8 mouse cellular contexts compared by ENCODE assay signal in the genomic region with DNA sequence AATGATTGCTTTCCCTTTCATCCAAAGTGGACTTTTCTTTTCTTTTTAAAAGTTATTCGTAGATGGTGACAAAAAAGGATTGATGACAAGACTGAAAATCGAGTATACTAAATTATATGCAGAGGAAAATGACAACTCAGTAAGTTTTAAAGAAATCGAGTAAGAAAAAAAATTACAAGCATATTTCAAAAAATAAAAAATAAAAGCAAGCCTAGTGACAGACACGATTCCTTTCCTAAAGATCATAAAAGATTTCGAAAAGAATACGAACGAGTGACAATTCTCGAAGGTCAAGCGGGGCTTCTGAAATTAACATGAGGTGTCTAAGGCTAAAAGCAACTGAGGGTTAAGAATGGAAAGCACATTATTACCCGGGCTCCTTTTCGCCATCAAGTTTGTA. TPM values are rescaled to one million over a fixed set of nuclear protein-coding genes. Genes with fewer than 3 reads are reported as not detected.
DNase-seq lines count a peak whose midpoint lies in the region; ATAC-seq and TF ChIP-seq lines count a peak whose summit lies in the region.

No protein-coding gene starts in this region.

- peaks cover 5 to 21% of the 10 kb centered on the region in 2 experiments; a peak in 3 of 4 replicates for H3K4me1 ChIP-seq in heart, embryonic 14.5 days (ENCODE audit: control insufficient read depth in 2 of 2, insufficient read depth in 2 of 2, low read length in 2 of 2)
- no peaks in the 10 kb centered on the region for H3K4me1 ChIP-seq in ES-Bruce4 (ENCODE audit: control insufficient read depth, insufficient read depth, low read length)
- H3K4me1 ChIP-seq in forebrain, embryonic 16.5 days (replicated peaks; ENCODE audit: control insufficient read depth, insufficient read depth, low read length), result peaks cover 14% of the 10 kb centered on the region
- peaks cover 16% of the 10 kb centered on the region for H3K4me1 ChIP-seq in liver, postnatal 0 days (ENCODE audit: insufficient read depth)

- no peaks in the 10 kb centered on the region for H3K27me3 ChIP-seq in heart, embryonic 14.5 days (ENCODE audit: control insufficient read depth, insufficient read depth, low read length)
- no peaks in the 10 kb centered on the region for H3K27me3 ChIP-seq in ES-Bruce4 (ENCODE audit: control insufficient read depth, insufficient read depth, low read length, poor library complexity, severe bottlenecking)
- no peaks in the 10 kb centered on the region for H3K27me3 ChIP-seq in forebrain, embryonic 16.5 days (replicated peaks; ENCODE audit: control insufficient read depth, insufficient read depth, low read length)
- H3K27me3 ChIP-seq in liver, postnatal 0 days (ENCODE audit: insufficient read depth, low read length), result no peaks in the 10 kb centered on the region

- DNase-seq in heart, adult 8-10 months (ENCODE audit: low spot score), result no peak
- no peak for DNase-seq in liver, postnatal 0 days
- no peak for DNase-seq in ovary, adult 18-20 months (ENCODE audit: low spot score)
- DNase-seq in adrenal gland, adult 2 months, result no peak
- no peak for DNase-seq in adrenal gland, postnatal 4 days (ENCODE audit: low spot score in 2 of 2)

- H3K36me3 ChIP-seq in heart, embryonic 14.5 days (ENCODE audit: control insufficient read depth, insufficient read depth, low read length), result no peaks in the 10 kb centered on the region
- peaks cover 5% of the 10 kb centered on the region for H3K36me3 ChIP-seq in ES-Bruce4 (ENCODE audit: control insufficient read depth, insufficient read depth, low read length, poor library complexity, severe bottlenecking)
- no peaks in the 10 kb centered on the region for H3K36me3 ChIP-seq in forebrain, embryonic 16.5 days (ENCODE audit: control insufficient read depth, insufficient read depth)
- no peaks in the 10 kb centered on the region for H3K36me3 ChIP-seq in liver, postnatal 0 days (replicated peaks; ENCODE audit: insufficient read depth, low read length)

- H3K9ac ChIP-seq in heart, embryonic 14.5 days (ENCODE audit: low read length), result peak overlapping the region; percentile 88
- H3K9ac ChIP-seq in ES-Bruce4 (ENCODE audit: low read depth, poor library complexity, severe bottlenecking), result peak overlapping the region; percentile 94
- H3K9ac ChIP-seq in forebrain, embryonic 16.5 days (replicated peaks; ENCODE audit: low read depth, low read length), result peak overlapping the region; percentile 91
- H3K9ac ChIP-seq in liver, postnatal 0 days (replicated peaks), result peak overlapping the region; percentile 88

- H3K9me3 ChIP-seq in heart, embryonic 14.5 days (ENCODE audit: control insufficient read depth, low read length), result no peaks in the 10 kb centered on the region
- H3K9me3 ChIP-seq in ES-Bruce4 (replicated peaks; ENCODE audit: control insufficient read depth, insufficient read depth, low read length, poor library complexity, severe bottlenecking), result no peaks in the 10 kb centered on the region
- H3K9me3 ChIP-seq in forebrain, embryonic 16.5 days (ENCODE audit: control insufficient read depth, low read length), result no peaks in the 10 kb centered on the region
- H3K9me3 ChIP-seq in liver, postnatal 0 days (ENCODE audit: low read length), result no peaks in the 10 kb centered on the region

- H3K4me3 ChIP-seq in heart, embryonic 14.5 days (ENCODE audit: control insufficient read depth in 1 of 2, insufficient read depth in 1 of 2, low read depth in 1 of 2, low read length in 2 of 2), result peak overlapping the region; percentile 57 to 93
- peak overlapping the region; percentile 91 for H3K4me3 ChIP-seq in ES-Bruce4 (ENCODE audit: low read depth, low read length)
- peak overlapping the region; percentile 99 for H3K4me3 ChIP-seq in forebrain, embryonic 16.5 days (replicated peaks; ENCODE audit: low read length)
- H3K4me3 ChIP-seq in liver, postnatal 0 days (ENCODE audit: low read depth, low read length), result peak overlapping the region; percentile 83

- under 1% methylated on average over 11 of the region's 11 CpGs for WGBS in heart, embryonic 14.5 days
- 2% methylated on average over 11 of the region's 11 CpGs for WGBS in forebrain, embryonic 16.5 days
- 2% methylated on average over 11 of the region's 11 CpGs for WGBS in liver, postnatal 0 days (ENCODE audit: insufficient replicate concordance)

- TF ChIP-seq EP300 in ES-Bruce4 (IDR thresholded peaks at IDR 0.05; ENCODE audit: insufficient read depth, low read depth, low read length), result no peak
- no peak for TF ChIP-seq EP300 in liver, postnatal 0 days (IDR thresholded peaks at IDR 0.05; ENCODE audit: low read depth)

- H3K4me2 ChIP-seq in heart, embryonic 14.5 days (ENCODE audit: low read length), result peak overlapping the region; percentile 84
- H3K4me2 ChIP-seq in forebrain, embryonic 16.5 days (ENCODE audit: low read length), result peak overlapping the region; percentile 71
- peak overlapping the region; percentile 87 for H3K4me2 ChIP-seq in liver, postnatal 0 days (ENCODE audit: low read depth, low read length)

- no peak for TF ChIP-seq POLR2A in ES-Bruce4 (IDR thresholded peaks at IDR 0.05; ENCODE audit: insufficient read depth, low read length)

- H3K27ac ChIP-seq in heart, embryonic 14.5 days (replicated peaks in 1 of 2; ENCODE audit: control insufficient read depth in 1 of 2, insufficient read depth in 1 of 2, low read depth in 2 of 2, low read length in 2 of 2), result peak overlapping the region; percentile 58 to 83
- H3K27ac ChIP-seq in ES-Bruce4 (ENCODE audit: insufficient read depth, low read length), result peak overlapping the region; percentile 52; the same call in 1 of the 2 replicates
- H3K27ac ChIP-seq in forebrain, embryonic 16.5 days (ENCODE audit: low read length), result no peak overlapping the region
- H3K27ac ChIP-seq in liver, postnatal 0 days (ENCODE audit: low read depth), result peak overlapping the region; percentile 94

- no peak for TF ChIP-seq CTCF in ES-Bruce4 (IDR thresholded peaks at IDR 0.05; ENCODE audit: low read depth, low read length)
- no peak for TF ChIP-seq CTCF in liver, postnatal 0 days (IDR thresholded peaks at IDR 0.05; ENCODE audit: low read depth)

- ATAC-seq in heart, embryonic 14.5 days (ENCODE audit: insufficient number of reproducible peaks, insufficient read depth, low FRiP score, low read depth), result no peak
- no peak for ATAC-seq in forebrain, embryonic 16.5 days
- ATAC-seq in liver, postnatal 0 days, result no peak

RNA-seq across cellular contexts. Expression of a gene that starts 1.0 kb away (rescaled TPM):
- 85.4 and 91.1 TPM in 2 replicates for polyA plus RNA-seq in heart, embryonic 14.5 days (2014; fragmentation: Nextera tagmentation; extraction: Ambion mirVana)
- 10 to 100 TPM; 45.3 to 71.9 (median 57.3) TPM for total RNA-seq in heart, adult 8-10 months (2022)
- 188 and 225 TPM in 2 replicates for polyA plus RNA-seq in ES-Bruce4 (2011; ENCODE audit: insufficient read depth, insufficient read length, low read depth, missing spikeins)
- polyA plus RNA-seq in forebrain, embryonic 16.5 days (2015; fragmentation: Nextera tagmentation; extraction: Ambion mirVana), result 169 and 175 TPM in 2 replicates
- 49.4 and 56.9 TPM in 2 replicates for polyA plus RNA-seq in liver, postnatal 0 days (2015; fragmentation: Nextera tagmentation; extraction: Ambion mirVana)
- total RNA-seq in adrenal gland, adult 2 months (2021), result 100 to 1,000 TPM; 105 TPM
- polyA plus RNA-seq in adrenal gland, adult 2 months (2012; rRNA removed), result 174 and 197 TPM in 2 replicates
- 100 to 1,000 TPM; 107 to 117 TPM for total RNA-seq in adrenal gland, postnatal 4 days (2021)

RNA-seq across cellular contexts. Expression of a gene that starts 17.4 kb away (rescaled TPM):
- 3.3 and 4.3 TPM in 2 replicates for polyA plus RNA-seq in heart, embryonic 14.5 days (2014; fragmentation: Nextera tagmentation; extraction: Ambion mirVana)
- 10 to 100 TPM in 1 of 4 experiments, 1 to 10 TPM in 3; 7.1 to 11.2 (median 8.1) TPM for total RNA-seq in heart, adult 8-10 months (2022)
- polyA plus RNA-seq in ES-Bruce4 (2011; ENCODE audit: insufficient read depth, insufficient read length, low read depth, missing spikeins), result 25.5 and 25.8 TPM in 2 replicates
- polyA plus RNA-seq in forebrain, embryonic 16.5 days (2015; fragmentation: Nextera tagmentation; extraction: Ambion mirVana), result 13.0 and 14.7 TPM in 2 replicates
- 2.9 TPM in 2 replicates for polyA plus RNA-seq in liver, postnatal 0 days (2015; fragmentation: Nextera tagmentation; extraction: Ambion mirVana)
- 10 to 100 TPM; 28.5 to 29.5 TPM for total RNA-seq in adrenal gland, adult 2 months (2021)
- 75.5 and 77.8 TPM in 2 replicates for polyA plus RNA-seq in adrenal gland, adult 2 months (2012; rRNA removed)
- total RNA-seq in adrenal gland, postnatal 4 days (2021), result 10 to 100 TPM; 32.3 to 33.7 TPM

RNA-seq across cellular contexts. Expression of a gene that starts 21.2 kb away (rescaled TPM):
- 124 and 125 TPM in 2 replicates for polyA plus RNA-seq in heart, embryonic 14.5 days (2014; fragmentation: Nextera tagmentation; extraction: Ambion mirVana)
- 10 to 100 TPM; 75.9 to 87.9 (median 81.8) TPM for total RNA-seq in heart, adult 8-10 months (2022)
- polyA plus RNA-seq in ES-Bruce4 (2011; ENCODE audit: insufficient read depth, insufficient read length, low read depth, missing spikeins), result 55.4 and 68.6 TPM in 2 replicates
- polyA plus RNA-seq in forebrain, embryonic 16.5 days (2015; fragmentation: Nextera tagmentation; extraction: Ambion mirVana), result 169 and 170 TPM in 2 replicates
- 42.9 and 43.0 TPM in 2 replicates for polyA plus RNA-seq in liver, postnatal 0 days (2015; fragmentation: Nextera tagmentation; extraction: Ambion mirVana)
- total RNA-seq in adrenal gland, adult 2 months (2021), result 10 to 100 TPM; 78.2 to 84.9 TPM
- 180 and 229 TPM in 2 replicates for polyA plus RNA-seq in adrenal gland, adult 2 months (2012; rRNA removed)
- total RNA-seq in adrenal gland, postnatal 4 days (2021), result 100 to 1,000 TPM; 113 TPM

RNA-seq across cellular contexts. Expression of a gene that starts 21.6 kb away (rescaled TPM):
- 0.41 and 1.1 TPM in 2 replicates for polyA plus RNA-seq in heart, embryonic 14.5 days (2014; fragmentation: Nextera tagmentation; extraction: Ambion mirVana)
- under 1 TPM in 2 of 4 experiments, not detected in 2; 0.72 to 0.87 TPM for total RNA-seq in heart, adult 8-10 months (2022)
- not detected in 2 replicates for polyA plus RNA-seq in ES-Bruce4 (2011; ENCODE audit: insufficient read depth, insufficient read length, low read depth, missing spikeins)
- 0.99 TPM in 1 of 2 replicates, not detected in the other for polyA plus RNA-seq in forebrain, embryonic 16.5 days (2015; fragmentation: Nextera tagmentation; extraction: Ambion mirVana)
- polyA plus RNA-seq in liver, postnatal 0 days (2015; fragmentation: Nextera tagmentation; extraction: Ambion mirVana), result 0.28 TPM in 1 of 2 replicates, not detected in the other
- not detected for total RNA-seq in adrenal gland, adult 2 months (2021)
- 3.7 and 3.9 TPM in 2 replicates for polyA plus RNA-seq in adrenal gland, adult 2 months (2012; rRNA removed)
- total RNA-seq in adrenal gland, postnatal 4 days (2021), result 1 to 10 TPM in 1 of 2 experiments, under 1 TPM in 1; 0.98 to 1.0 TPM

RNA-seq across cellular contexts. Expression of a gene that starts 26.2 kb away (rescaled TPM):
- polyA plus RNA-seq in heart, embryonic 14.5 days (2014; fragmentation: Nextera tagmentation; extraction: Ambion mirVana), result 50.7 and 52.5 TPM in 2 replicates
- total RNA-seq in heart, adult 8-10 months (2022), result 10 to 100 TPM; 40.2 to 53.8 (median 44.7) TPM
- polyA plus RNA-seq in ES-Bruce4 (2011; ENCODE audit: insufficient read depth, insufficient read length, low read depth, missing spikeins), result 40.7 and 45.2 TPM in 2 replicates
- 91.0 and 93.4 TPM in 2 replicates for polyA plus RNA-seq in forebrain, embryonic 16.5 days (2015; fragmentation: Nextera tagmentation; extraction: Ambion mirVana)
- 35.5 and 36.8 TPM in 2 replicates for polyA plus RNA-seq in liver, postnatal 0 days (2015; fragmentation: Nextera tagmentation; extraction: Ambion mirVana)
- total RNA-seq in adrenal gland, adult 2 months (2021), result 10 to 100 TPM; 39.5 to 45.7 TPM
- polyA plus RNA-seq in adrenal gland, adult 2 months (2012; rRNA removed), result 26.8 and 35.7 TPM in 2 replicates
- total RNA-seq in adrenal gland, postnatal 4 days (2021), result 10 to 100 TPM; 36.8 to 41.9 TPM
